Mouse (Mus musculus): ENCODE measurements around the gene Nckap5.

DNA sequence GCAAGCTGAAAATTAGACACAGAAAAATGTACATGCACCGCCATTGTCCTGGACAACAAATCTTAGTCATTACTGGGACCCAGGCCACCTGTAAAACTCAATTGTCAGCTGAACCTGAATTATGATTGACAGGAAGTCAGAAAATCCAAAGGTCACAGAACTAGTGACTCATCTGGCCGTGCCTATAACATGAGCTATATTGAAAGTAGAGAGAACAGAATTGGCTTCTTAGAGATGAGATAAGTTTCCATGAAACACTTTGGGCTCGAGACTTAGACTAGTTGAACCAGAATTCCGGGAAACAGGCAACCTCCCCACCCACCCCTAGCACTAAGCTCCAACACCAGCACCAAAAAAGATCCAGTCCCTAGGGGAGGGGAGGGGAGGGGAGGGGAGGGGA lies 82.7 kb downstream of the Nckap5 start:
- TF ChIP-seq POLR2A (IDR thresholded peaks at IDR 0.05; ENCODE audit: borderline replicate concordance, control insufficient read depth, low read depth, low read length) (no peak), CTCF (IDR thresholded peaks at IDR 0.05; ENCODE audit: control insufficient read depth, insufficient read depth, low read length) (no peak)
